Mouse (Mus musculus) midbrain, postnatal 0 days (tissue): ENCODE measurements around the gene Kcnj13. TPM values are rescaled to one million over a fixed set of nuclear protein-coding genes. Genes with fewer than 3 reads are reported as not detected.

Experiments used
- ATAC-seq: fragments of 200-750 bp; cut with Nextera tagmentation; 2 replicates; pipeline ENCODE4 v1.8.0; 2017; ENCODE audit warnings: moderate number of reproducible peaks, mild to moderate bottlenecking, moderate TSS enrichment, moderate library complexity; ENCODE audit not compliant: low FRiP score
- DNase-seq: peaks from one replicate; pipeline ENCODE4 v3.0.0-alpha.2; 2015; ENCODE audit warnings: low spot score
- H3K27ac ChIP-seq: fragments of 300-500 bp; sonication (generic); 2 replicates; pipeline ENCODE4 v1.5.1; 2014; ENCODE audit warnings: low read depth, mild to moderate bottlenecking, low read length, mixed read lengths
- H3K27me3 ChIP-seq: fragments of 300-500 bp; sonication (generic); 2 replicates; pipeline ENCODE4 v1.6.1; 2014; ENCODE audit warnings: low read length, control low read depth, mixed read lengths; ENCODE audit not compliant: insufficient read depth
- H3K36me3 ChIP-seq: fragments of 300-500 bp; sonication (generic); 2 replicates; pipeline ENCODE4 v1.6.1; 2014; ENCODE audit warnings: low read length, control low read depth, mixed read lengths; ENCODE audit not compliant: insufficient read depth
- H3K4me1 ChIP-seq: fragments of 300-500 bp; sonication (generic); 2 replicates; pipeline ENCODE4 v1.6.1; 2014; ENCODE audit warnings: mild to moderate bottlenecking, control low read depth, antibody characterized with exemption, low read length, mixed read lengths; ENCODE audit not compliant: insufficient read depth
- H3K4me2 ChIP-seq: fragments of 300-500 bp; sonication (generic); 2 replicates; pipeline ENCODE4 v1.6.1; 2014; ENCODE audit warnings: low read depth, mild to moderate bottlenecking, low read length, mixed read lengths; ENCODE audit not compliant: poor library complexity, severe bottlenecking
- H3K4me3 ChIP-seq: fragments of 300-500 bp; sonication (generic); 2 replicates; pipeline ENCODE4 v1.5.1; 2014; ENCODE audit warnings: low read depth, mild to moderate bottlenecking, low read length, moderate library complexity
- H3K9ac ChIP-seq: fragments of 300-500 bp; sonication (generic); replicated peaks from 2 replicates; pipeline ENCODE4 v1.6.1; 2014; ENCODE audit warnings: mild to moderate bottlenecking, low read length, moderate library complexity, mixed read lengths; ENCODE audit not compliant: poor library complexity, severe bottlenecking
- H3K9me3 ChIP-seq: fragments of 300-500 bp; sonication (generic); 2 replicates; pipeline ENCODE4 v1.6.1; 2016; ENCODE audit warnings: low read length, control low read depth
- CTCF ChIP-seq: IDR thresholded peaks from 2 replicates; pipeline ENCODE4 v1.5.1; 2016; ENCODE audit warnings: antibody characterized with exemption, mild to moderate bottlenecking
- WGBS: fragments of 180-500 bp; shearing (Covaris S2); extraction: QIAGEN DNeasy Blood & Tissue Kit; methylation state at CpG from one replicate; pipeline ENCODE4 v1.1.7; 2014; 5-methylcytosine and 5-hydroxymethylcytosine counted together
- polyA plus RNA-seq: library from polyadenylated mRNA; unstranded; fragments of >200 nt; fragmentation: Nextera tagmentation; extraction: Ambion mirVana; gene quantifications from 2 replicates; pipeline ENCODE4 v1.2.1, GENCODE M21; 2015
- total RNA-seq: library from RNA; depleted of rRNA; stranded (reverse); fragments of >200 nt; gene quantifications from 2 replicates; pipeline ENCODE4 v1.2.3, GENCODE M21; 2014; rRNA removed

The Kcnj13 gene
- total RNA-seq (4.5 and 8.0 TPM in 2 replicates), polyA plus RNA-seq (10.2 and 10.8 TPM in 2 replicates)

- no peak for ATAC-seq
- H3K9ac ChIP-seq: no peak within 1 kb of the TSS
- H3K36me3 ChIP-seq: peaks cover 2% of the 10 kb centered on the region; the same call in 1 of the 2 replicates
- no peak within 1 kb of the TSS for H3K4me2 ChIP-seq
- H3K27me3 ChIP-seq: no peaks in the 10 kb centered on the region
- H3K4me1 ChIP-seq: no peaks in the 10 kb centered on the region
- TF ChIP-seq CTCF: no peak
- H3K9me3 ChIP-seq: no peaks in the 10 kb centered on the region
- H3K27ac ChIP-seq: no peak within 1 kb of the TSS
- WGBS: 45% methylated on average over 6 of the region's 6 CpGs
- no peak for DNase-seq
- H3K4me3 ChIP-seq: no peak within 1 kb of the TSS
These were observed at the start of gene Kcnj13 for GRCm38 (mm10) chr1:87394594-87394993. Kcnj13 (minus strand) TSS chr1:87394729.

- 85% methylated on average over 6 of the region's 6 CpGs for WGBS
- ATAC-seq (no peak), DNase-seq (no peak)
- Histone ChIP-seq H3K27me3 (no peaks in the 10 kb centered on the region), H3K4me2 (no peak overlapping the region), H3K27ac (no peak overlapping the region), H3K4me3 (no peak overlapping the region), H3K4me1 (no peaks in the 10 kb centered on the region), H3K9me3 (no peaks in the 10 kb centered on the region), H3K36me3 (peaks cover 56% of the 10 kb centered on the region), H3K9ac (no peak overlapping the region)
- TF ChIP-seq CTCF: no peak
These were observed 42.1 kb upstream of the Kcnj13 start for GRCm38 (mm10) chr1:87436583-87436982.

- H3K27ac ChIP-seq: no peak overlapping the region
- peaks cover 48% of the 10 kb centered on the region for H3K36me3 ChIP-seq
- ATAC-seq (no peak), DNase-seq (no peak)
- H3K9ac ChIP-seq: no peak overlapping the region
- TF ChIP-seq CTCF: no peak
- no peak overlapping the region for H3K4me2 ChIP-seq
- H3K4me3 ChIP-seq: no peak overlapping the region
- H3K27me3 ChIP-seq: no peaks in the 10 kb centered on the region
- WGBS: 91% methylated on average over 2 of the region's 2 CpGs
- no peaks in the 10 kb centered on the region for H3K9me3 ChIP-seq
- no peaks in the 10 kb centered on the region for H3K4me1 ChIP-seq
These were observed 40.6 kb upstream of the Kcnj13 start for GRCm38 (mm10) chr1:87435125-87435524.

GRCm38 (mm10) chr1:87418733-87419132 is 24.2 kb upstream of the Kcnj13 start:
- Histone ChIP-seq H3K9me3 (no peaks in the 10 kb centered on the region), H3K27ac (no peak overlapping the region), H3K4me1 (no peaks in the 10 kb centered on the region), H3K4me3 (no peak overlapping the region), H3K27me3 (no peaks in the 10 kb centered on the region), H3K36me3 (peaks cover 29% of the 10 kb centered on the region; the same call in 1 of the 2 replicates), H3K9ac (no peak overlapping the region), H3K4me2 (no peak overlapping the region)
- ATAC-seq (no peak), DNase-seq (peak; percentile 54)
- WGBS: 91% methylated on average over 4 of the region's 4 CpGs
- peak; percentile 79 for TF ChIP-seq CTCF

- Histone ChIP-seq H3K27ac (no peak overlapping the region), H3K9me3 (no peaks in the 10 kb centered on the region), H3K9ac (no peak overlapping the region), H3K27me3 (no peaks in the 10 kb centered on the region), H3K4me2 (no peak overlapping the region), H3K36me3 (peaks cover 52% of the 10 kb centered on the region), H3K4me3 (no peak overlapping the region), H3K4me1 (no peaks in the 10 kb centered on the region)
- DNase-seq (no peak), ATAC-seq (no peak)
- TF ChIP-seq CTCF: no peak
- 91% methylated on average over 4 of the region's 4 CpGs for WGBS
These were observed 14.9 kb upstream of the Kcnj13 start for GRCm38 (mm10) chr1:87409380-87409779.

GRCm38 (mm10) chr1:87406012-87406411 is 11.5 kb upstream of the Kcnj13 start:
- no peaks in the 10 kb centered on the region for H3K9me3 ChIP-seq
- peaks cover 43% of the 10 kb centered on the region for H3K36me3 ChIP-seq
- no peak overlapping the region for H3K9ac ChIP-seq
- TF ChIP-seq CTCF: no peak
- H3K4me1 ChIP-seq: no peaks in the 10 kb centered on the region
- DNase-seq (no peak), ATAC-seq (no peak)
- no peak overlapping the region for H3K27ac ChIP-seq
- no peak overlapping the region for H3K4me3 ChIP-seq
- no peak overlapping the region for H3K4me2 ChIP-seq
- H3K27me3 ChIP-seq: no peaks in the 10 kb centered on the region
